In the genomic region with DNA sequence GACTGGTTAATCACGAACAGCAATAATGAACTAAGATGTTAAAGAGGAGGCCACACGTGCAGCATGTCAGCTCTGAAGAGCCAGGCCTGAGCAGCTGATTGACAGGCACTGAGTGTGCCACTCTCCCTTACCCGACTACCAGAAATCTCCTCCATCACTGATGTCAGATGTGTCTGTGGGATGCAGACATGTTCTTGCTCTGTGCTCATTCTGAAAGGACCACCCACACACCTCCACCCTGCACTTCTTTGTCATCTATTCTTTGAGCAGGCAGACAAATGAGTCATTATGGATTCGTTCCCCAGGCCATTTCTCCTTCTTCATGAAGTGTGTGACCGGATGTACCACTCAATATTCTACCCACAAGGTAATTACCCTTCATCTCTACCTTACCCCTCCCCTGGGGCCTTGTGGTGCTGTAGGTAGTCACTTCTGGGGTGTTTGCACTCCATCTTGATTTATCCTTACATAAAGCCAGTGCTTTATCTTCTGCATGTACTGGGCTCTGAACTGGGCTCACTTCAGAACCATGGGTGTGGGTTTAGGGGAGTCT, we compare ENCODE assay signal across 14 mouse cellular contexts.
DNase-seq lines count a peak whose midpoint lies in the region; ATAC-seq lines count a peak whose summit lies in the region.
"Had no signal": no experiment of that assay in that cellular context is flagged by ENCODE, and none has a peak within 500 bp of the region (broad histone marks: within the 10 kb centered on the region; RNA-seq: fewer than 3 reads in every experiment).

No protein-coding gene starts in this region.

- peak; percentile 72 for ATAC-seq in frontal cortex, adult (ENCODE audit: low TSS enrichment)
- ATAC-seq: forebrain, embryonic 14.5 days had no signal

- DNase-seq in frontal cortex, postnatal 10 days (ENCODE audit: low spot score in 2 of 2) = no peak
- DNase-seq in right cerebral cortex, adult 18-20 months = peak; percentile 69
- no peak for DNase-seq in right cerebral cortex, postnatal 14 days
- DNase-seq in layer of hippocampus, adult 8-10 months (ENCODE audit: low spot score in 2 of 2) = peak; percentile 36 to 57
- peak; percentile 53 to 62 for DNase-seq in right cerebral cortex, postnatal 36 days (ENCODE audit: low spot score in 2 of 2)
- no peak for DNase-seq in MN1 (ENCODE audit: low spot score)
- DNase-seq in cerebellum, adult 18-20 months = no peak
- DNase-seq: adrenal gland, adult 2 months; cerebellum, adult 9-10 months; heart, adult 18-20 months; lung, embryonic 14.5 days; thymus, postnatal 36 days had no signal

Comparison
In these comparisons a context has a peak if more than half of its experiments do, and no peak if none do; other contexts are left out.
1. DNase-seq: peak in right cerebral cortex, adult 18-20 months (single experiment), layer of hippocampus, adult 8-10 months (2 of 2) and right cerebral cortex, postnatal 36 days (2 of 2); none in frontal cortex, postnatal 10 days (0 of 2), right cerebral cortex, postnatal 14 days (single experiment), MN1 (single experiment) and cerebellum, adult 18-20 months (0 of 2).